Mouse (Mus musculus) lung, embryonic 16.5 days (tissue): Measurements from ENCODE around the gene Nos1ap. TPM values are rescaled to one million over a fixed set of nuclear protein-coding genes. Genes with fewer than 3 reads are reported as not detected.

ENCODE experiments used
- ATAC-seq: fragments of 200-750 bp; cut with Nextera tagmentation; 2 replicates; pipeline ENCODE4 v1.8.0; 2017; ENCODE audit warnings: low read depth, mild to moderate bottlenecking, moderate library complexity
- H3K27ac ChIP-seq: fragments of 300-500 bp; sonication (generic); 2 replicates; pipeline ENCODE4 v1.5.1; 2014; ENCODE audit warnings: mild to moderate bottlenecking, control low read depth, low read length
- H3K27me3 ChIP-seq: fragments of 300-500 bp; sonication (generic); 2 replicates; pipeline ENCODE4 v1.6.1; 2014; ENCODE audit warnings: low read depth, low read length, mixed read lengths; ENCODE audit not compliant: control insufficient read depth, insufficient read depth
- H3K36me3 ChIP-seq: fragments of 300-500 bp; sonication (generic); 2 replicates; pipeline ENCODE4 v1.6.1; 2014; ENCODE audit warnings: low read length; ENCODE audit not compliant: control insufficient read depth, insufficient read depth
- H3K4me1 ChIP-seq: fragments of 300-500 bp; sonication (generic); replicated peaks from 2 replicates; pipeline ENCODE4 v1.6.1; 2014; ENCODE audit warnings: low read length, mixed read lengths; ENCODE audit not compliant: control insufficient read depth, insufficient read depth
- H3K4me2 ChIP-seq: fragments of 300-500 bp; sonication (generic); 2 replicates; pipeline ENCODE4 v1.6.1; 2014; ENCODE audit warnings: low read depth, low read length, control low read depth
- H3K4me3 ChIP-seq: fragments of 300-500 bp; sonication (generic); 2 replicates; pipeline ENCODE4 v1.5.1; 2014; ENCODE audit warnings: mild to moderate bottlenecking, low read length, control low read depth
- H3K9ac ChIP-seq: fragments of 300-500 bp; sonication (generic); 2 replicates; pipeline ENCODE4 v1.6.1; 2014; ENCODE audit warnings: low read length, control low read depth
- H3K9me3 ChIP-seq: fragments of 300-500 bp; sonication (generic); 2 replicates; pipeline ENCODE4 v1.6.1; 2016; ENCODE audit warnings: low read length; ENCODE audit not compliant: control insufficient read depth
- WGBS: fragments of 180-500 bp; shearing (Covaris S2); extraction: QIAGEN DNeasy Blood & Tissue Kit; methylation state at CpG from one replicate; pipeline ENCODE4 v1.1.7; 2014; 5-methylcytosine and 5-hydroxymethylcytosine counted together
- polyA plus RNA-seq: library from polyadenylated mRNA; unstranded; fragments of >200 nt; fragmentation: Nextera tagmentation; extraction: Ambion mirVana; gene quantifications from 2 replicates; pipeline ENCODE4 v1.2.1, GENCODE M21; 2015

The Nos1ap gene
- polyA plus RNA-seq, 1 experiment from 2014 or later = 7.1 TPM

DNA sequence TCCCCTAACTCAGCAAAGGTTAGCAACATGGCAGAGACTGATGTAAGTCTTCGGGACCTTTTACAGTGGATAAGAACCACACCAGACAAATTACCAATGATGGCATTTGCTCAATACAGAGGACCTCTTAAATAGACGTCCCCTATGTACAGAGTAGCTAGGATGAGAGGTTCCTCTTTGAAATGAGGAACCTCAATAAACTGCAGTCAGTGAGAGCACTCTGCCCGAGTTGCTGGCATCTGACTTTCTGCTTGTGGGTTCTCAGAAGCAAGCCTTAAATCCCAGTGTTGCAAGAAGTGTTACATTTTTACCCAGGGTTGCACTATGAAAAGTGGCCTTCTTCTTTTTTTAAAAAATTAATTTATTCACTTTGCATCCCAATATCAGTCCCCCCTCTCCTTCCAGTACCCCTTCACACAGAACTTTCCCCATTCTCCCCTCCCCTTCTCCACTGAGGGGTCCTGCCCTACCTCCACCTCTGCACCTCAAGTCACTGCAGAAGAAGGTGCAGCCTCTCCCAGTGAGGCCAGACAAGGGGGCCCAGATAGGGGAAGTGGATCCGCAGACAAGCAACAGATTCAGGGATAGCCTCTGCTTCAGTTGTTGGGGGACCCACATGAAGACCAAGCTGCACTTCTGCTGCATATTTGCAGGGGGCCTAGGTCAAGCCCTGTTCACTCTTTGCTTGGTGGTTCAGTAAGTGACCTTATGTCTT is 307.1 kb downstream of the Nos1ap start:
- H3K9me3 ChIP-seq = no peaks in the 10 kb centered on the region
- no peaks in the 10 kb centered on the region for H3K27me3 ChIP-seq
- no peak overlapping the region for H3K4me2 ChIP-seq
- H3K27ac ChIP-seq = no peak overlapping the region
- WGBS = 64% methylated on average over 4 of the region's 4 CpGs
- no peak overlapping the region for H3K4me3 ChIP-seq
- ATAC-seq = no peak
- H3K9ac ChIP-seq = no peak overlapping the region
- no peaks in the 10 kb centered on the region for H3K36me3 ChIP-seq
- H3K4me1 ChIP-seq = no peaks in the 10 kb centered on the region

- no peak for ATAC-seq
- H3K4me2 ChIP-seq = no peak within 1 kb of the TSS
- no peaks in the 10 kb centered on the region for H3K36me3 ChIP-seq
- 65% methylated on average over 2 of the region's 3 CpGs for WGBS
- H3K27me3 ChIP-seq = no peaks in the 10 kb centered on the region
- H3K9me3 ChIP-seq = no peaks in the 10 kb centered on the region
- no peak within 1 kb of the TSS for H3K9ac ChIP-seq
- H3K4me1 ChIP-seq = no peaks in the 10 kb centered on the region
- H3K27ac ChIP-seq = no peak within 1 kb of the TSS
- H3K4me3 ChIP-seq = no peak within 1 kb of the TSS
Observed at GRCm38 (mm10) chr1:170277016-170277415, 312.6 kb downstream of the Nos1ap start, which contains the start of gene Sh2d1b1. Gene Sh2d1b1, plus strand, starts transcription at chr1:170277320.

DNA sequence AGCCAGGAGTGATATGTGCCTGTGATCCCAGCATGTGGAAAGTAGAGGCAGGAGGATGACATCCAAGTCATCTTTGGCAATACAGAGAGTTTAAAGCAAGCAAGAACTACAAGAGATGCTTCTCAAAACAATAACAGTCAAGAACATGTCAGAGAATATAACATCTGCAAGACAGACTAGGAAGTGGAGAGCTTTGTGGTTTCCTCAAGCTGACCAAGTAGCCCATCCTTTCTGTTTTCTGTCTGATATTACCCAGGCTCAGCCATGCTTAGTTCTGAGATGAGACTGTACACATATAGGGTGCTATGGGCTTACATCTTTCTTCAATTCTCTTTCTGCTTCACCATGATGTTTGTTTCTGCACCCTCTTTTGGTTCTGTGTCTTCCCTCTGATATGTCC is 316.4 kb downstream of the Nos1ap start:
- Histone ChIP-seq H3K4me2 (no peak overlapping the region), H3K27me3 (no peaks in the 10 kb centered on the region), H3K27ac (no peak overlapping the region), H3K36me3 (no peaks in the 10 kb centered on the region), H3K9me3 (no peaks in the 10 kb centered on the region), H3K9ac (no peak overlapping the region), H3K4me3 (no peak overlapping the region), H3K4me1 (no peaks in the 10 kb centered on the region)
- ATAC-seq = no peak

GRCm38 (mm10) chr1:170270696-170271095 is 319.0 kb downstream of the Nos1ap start:
- H3K9me3 ChIP-seq = 0 out of 2 replicates have a peak, but pooled peaks cover 2% of the 10 kb centered on the region
- no peaks in the 10 kb centered on the region for H3K27me3 ChIP-seq
- no peak overlapping the region for H3K4me2 ChIP-seq
- no peak overlapping the region for H3K27ac ChIP-seq
- no peak overlapping the region for H3K9ac ChIP-seq
- no peaks in the 10 kb centered on the region for H3K4me1 ChIP-seq
- H3K36me3 ChIP-seq = no peaks in the 10 kb centered on the region
- ATAC-seq = no peak
- no peak overlapping the region for H3K4me3 ChIP-seq
- 76% methylated on average over 4 of the region's 4 CpGs for WGBS

- 72% methylated on average over 6 of the region's 6 CpGs for WGBS
- H3K4me3 ChIP-seq = no peak overlapping the region
Observed at GRCm38 (mm10) chr1:170270281-170270680, 319.4 kb downstream of the Nos1ap start.

DNA sequence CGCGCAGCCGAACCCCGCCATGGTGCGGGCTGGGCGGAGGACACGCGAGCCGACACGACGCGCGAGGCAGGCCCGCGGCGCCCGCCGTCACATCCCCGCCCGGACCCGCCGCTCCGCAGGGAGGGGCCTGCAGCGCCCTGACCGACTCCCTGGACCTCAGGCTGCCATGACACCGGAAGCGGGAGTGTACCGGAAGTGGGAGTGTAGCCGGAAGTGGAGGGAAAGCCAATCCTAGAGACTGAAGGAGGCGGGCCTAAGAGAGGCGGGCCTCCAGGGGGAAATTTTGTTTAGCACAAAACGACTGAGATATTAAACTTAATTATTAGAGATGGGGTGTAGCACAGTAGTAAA is 334.1 kb downstream of the Nos1ap start:
- peak overlapping the region; percentile 83 for H3K9ac ChIP-seq
- no peaks in the 10 kb centered on the region for H3K36me3 ChIP-seq
- H3K4me2 ChIP-seq = peak overlapping the region; percentile 49
- H3K27me3 ChIP-seq = no peaks in the 10 kb centered on the region
- peak overlapping the region; percentile 72 for H3K4me3 ChIP-seq
- 7% methylated on average over 29 of the region's 32 CpGs for WGBS
- peak; percentile 98 for ATAC-seq
- no peak overlapping the region for H3K27ac ChIP-seq
- H3K9me3 ChIP-seq = no peaks in the 10 kb centered on the region
- H3K4me1 ChIP-seq = no peaks in the 10 kb centered on the region

More at GRCm38 (mm10) chr1:170270281-170270680, 319.4 kb downstream of the Nos1ap start:
- H3K9me3 ChIP-seq = 0 out of 2 replicates have a peak, but pooled peaks cover 2% of the 10 kb centered on the region
- H3K9ac ChIP-seq = no peak overlapping the region
- no peak overlapping the region for H3K27ac ChIP-seq
- H3K4me2 ChIP-seq = no peak overlapping the region
- no peaks in the 10 kb centered on the region for H3K4me1 ChIP-seq
- no peaks in the 10 kb centered on the region for H3K36me3 ChIP-seq
- no peaks in the 10 kb centered on the region for H3K27me3 ChIP-seq
- no peak for ATAC-seq

DNA sequence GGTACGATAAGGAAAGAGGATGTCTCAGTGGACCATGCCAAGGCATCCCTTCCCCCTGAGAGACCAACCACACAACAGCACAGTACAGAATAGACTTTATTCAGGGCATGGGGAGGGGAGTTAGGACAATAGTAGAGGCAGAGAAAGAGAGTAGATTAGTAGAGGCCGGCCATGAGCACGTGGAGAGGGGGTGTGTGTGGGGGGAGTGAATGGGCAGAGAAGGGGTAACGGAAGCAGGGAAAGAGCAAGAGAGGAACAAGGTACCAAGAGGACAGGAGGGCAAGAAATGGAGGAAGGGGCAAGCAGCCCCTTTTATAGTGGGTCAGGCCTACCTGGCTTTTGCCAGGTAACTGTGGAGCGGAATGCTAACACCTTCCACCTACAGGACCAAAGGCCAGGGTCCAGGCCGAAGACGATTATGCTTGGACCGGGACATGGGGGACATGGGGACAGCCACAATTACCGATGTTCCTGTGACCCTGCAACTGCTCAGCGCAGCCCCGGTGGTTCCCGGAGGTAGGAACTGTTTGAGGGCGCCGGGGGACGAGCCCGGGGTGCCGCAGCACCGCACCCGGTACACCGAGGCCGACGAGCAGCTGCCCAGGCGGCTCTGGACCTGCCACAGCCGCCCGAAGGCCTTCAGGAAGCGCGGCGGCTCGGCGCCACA is 334.6 kb downstream of the Nos1ap start:
- peak; percentile 75; the same call in 1 of the 2 replicates for ATAC-seq
- WGBS = 41% methylated on average over 23 of the region's 30 CpGs
- H3K4me3 ChIP-seq = peak overlapping the region; percentile 72

More for the DNA sequence above, 334.6 kb downstream of the Nos1ap start:
- no peak overlapping the region for H3K27ac ChIP-seq
- no peaks in the 10 kb centered on the region for H3K27me3 ChIP-seq
- no peaks in the 10 kb centered on the region for H3K4me1 ChIP-seq
- peak overlapping the region; percentile 49 for H3K4me2 ChIP-seq
- no peaks in the 10 kb centered on the region for H3K9me3 ChIP-seq
- no peaks in the 10 kb centered on the region for H3K36me3 ChIP-seq
- peak overlapping the region; percentile 83 for H3K9ac ChIP-seq

Other genes with a start within 250 kb of the Nos1ap start
- 21.9 TPM in 2 replicates for gene Olfml2b, start 54.7 kb upstream of the Nos1ap start, polyA plus RNA-seq